Mouse (Mus musculus) leukemia stem cell, adult 10-12 weeks (primary cell): ENCODE data around the gene Kcnh1. TPM values are rescaled to one million over a fixed set of nuclear protein-coding genes. Genes with fewer than 3 reads are reported as not detected.

Experiments used
- polyA plus RNA-seq: library from polyadenylated mRNA; stranded (reverse); fragments of >175 nt; gene quantifications from 2 replicates; pipeline ENCODE4 v1.2.3, GENCODE M21; 2012; ENCODE audit warnings: low replicate concordance

Gene Kcnh1
- 0.13 TPM in 1 of 2 replicates, not detected in the other for polyA plus RNA-seq

GRCm38 (mm10) chr1:192190508-192191321 is at the start of gene Kcnh1:
Gene Kcnh1, plus strand, starts transcription at chr1:192190774.

Other genes starting within 250 kb of the Kcnh1 start
- gene Rd3, start 213.4 kb upstream of the Kcnh1 start, polyA plus RNA-seq, result 0.38 TPM in 1 of 2 replicates, not detected in the other
- 4.1 and 7.6 TPM in 2 replicates for gene Traf5, start 98.2 kb upstream of the Kcnh1 start, polyA plus RNA-seq
- gene Rcor3, start 52.7 kb upstream of the Kcnh1 start, polyA plus RNA-seq, result 27.5 and 32.9 TPM in 2 replicates